Mouse (Mus musculus) ES-E14 (cell line): ENCODE results near the gene Mpdu1. TPM values are rescaled to one million over a fixed set of nuclear protein-coding genes. Genes with fewer than 3 reads are reported as not detected.

Experiments
- DNase-seq: peaks from one replicate; pipeline ENCODE4 v3.0.0-alpha.2; 2013; ENCODE audit warnings: low read depth, low spot score
- H3K27ac ChIP-seq: 2 replicates; pipeline ENCODE4 v1.5.1; 2012; ENCODE audit warnings: low read depth, mild to moderate bottlenecking, low read length, moderate library complexity, mixed read lengths; ENCODE audit not compliant: poor library complexity, insufficient read depth, severe bottlenecking
- H3K36me3 ChIP-seq: 2 replicates; pipeline ENCODE4 v1.6.1; 2012; ENCODE audit warnings: mild to moderate bottlenecking, low read length, moderate library complexity, mixed read lengths; ENCODE audit not compliant: control insufficient read depth, poor library complexity, insufficient read depth, severe bottlenecking
- H3K4me1 ChIP-seq, 2 experiments: fragments of 150-350 bp in 1 of 2; sonication (generic) in 1 of 2; 2 replicates each; pipeline ENCODE4 v1.6.1; 2012; ENCODE audit warnings: low read length in 2 of 2, mild to moderate bottlenecking in 1 of 2, mixed read lengths in 1 of 2; ENCODE audit not compliant: control insufficient read depth in 2 of 2, insufficient read depth in 2 of 2, poor library complexity in 1 of 2
- H3K4me3 ChIP-seq, 2 experiments: fragments of 150-350 bp in 1 of 2; sonication (generic) in 1 of 2; 2 replicates each; pipeline ENCODE4 v1.5.1; 2012; ENCODE audit warnings: low read length in 2 of 2, low read depth in 1 of 2, mild to moderate bottlenecking in 1 of 2, mixed read lengths in 1 of 2; ENCODE audit not compliant: insufficient read depth in 1 of 2, poor library complexity in 1 of 2, severe bottlenecking in 1 of 2
- H3K9ac ChIP-seq: 2 replicates; pipeline ENCODE4 v1.6.1; 2012; ENCODE audit warnings: low read depth, mild to moderate bottlenecking, low read length, mixed read lengths; ENCODE audit not compliant: poor library complexity, insufficient read depth, severe bottlenecking
- H3K9me3 ChIP-seq: fragments of 150-350 bp; sonication (generic); 2 replicates; pipeline ENCODE4 v1.6.1; 2012; ENCODE audit warnings: low read depth, mild to moderate bottlenecking, low read length; ENCODE audit not compliant: control insufficient read depth, insufficient read depth
- CHD2 ChIP-seq: IDR thresholded peaks from 2 replicates; pipeline ENCODE4 v1.6.1; 2014; ENCODE audit warnings: mild to moderate bottlenecking, low read depth, low read length, inconsistent platforms
- HCFC1 ChIP-seq: IDR thresholded peaks from 2 replicates; pipeline ENCODE4 v1.6.1; 2012; ENCODE audit warnings: low read length, inconsistent platforms, borderline replicate concordance; ENCODE audit not compliant: insufficient read depth
- MAFK ChIP-seq: IDR thresholded peaks from 2 replicates; pipeline ENCODE4 v1.6.1; 2014; ENCODE audit warnings: mild to moderate bottlenecking, low read depth, low read length, inconsistent platforms; ENCODE audit not compliant: insufficient read depth
- ZC3H11A ChIP-seq: IDR thresholded peaks from 2 replicates; pipeline ENCODE4 v1.6.1; 2012; ENCODE audit warnings: low read depth, mild to moderate bottlenecking, inconsistent platforms, low read length, borderline replicate concordance
- ZNF384 ChIP-seq: IDR thresholded peaks from 2 replicates; pipeline ENCODE4 v1.6.1; 2012; ENCODE audit warnings: low read depth, low read length, inconsistent platforms
- in situ Hi-C, 2 experiments: fragments of 600-800 bp; cut with MboI; formaldehyde crosslinking; loops; one replicate each; pipeline ENCODE4 v1.15.1; 2025; ENCODE audit warnings: low sequenced_read_pairs in 2 of 2, inconsistent platforms in 1 of 2; ENCODE audit not compliant: unreplicated experiment in 2 of 2
- total RNA-seq: library from RNA; depleted of rRNA; stranded (reverse); fragments of 300-350 nt; gene quantifications from 2 replicates; pipeline ENCODE4 v1.2.3, GENCODE M21; 2012

Mpdu1 gene
- total RNA-seq, 1 experiment: 258 TPM

GRCm38 (mm10) chr11:69698574-69698973, 36.1 kb upstream of the Mpdu1 start:
- TF ChIP-seq ZC3H11A (no peak), MAFK (no peak), ZNF384 (no peak), HCFC1 (no peak), CHD2 (no peak)
- DNase-seq: no peak
- in situ Hi-C loops: no loop called here

GRCm38 (mm10) chr11:69697396-69697795, 35.0 kb upstream of the Mpdu1 start:
- H3K9me3 ChIP-seq: no peaks in the 10 kb centered on the region
- in situ Hi-C loops: no loop called here
- no peak for DNase-seq
- no peak overlapping the region for H3K4me3 ChIP-seq
- H3K27ac ChIP-seq: no peak overlapping the region; the same call in 1 of the 2 replicates
- TF ChIP-seq MAFK: no peak
- H3K4me1 ChIP-seq: peaks cover 10 to 33% of the 10 kb centered on the region in 2 experiments
- peak overlapping the region; percentile 26; the same call in 1 of the 2 replicates for H3K9ac ChIP-seq
- no peaks in the 10 kb centered on the region for H3K36me3 ChIP-seq

More at GRCm38 (mm10) chr11:69698574-69698973, 36.1 kb upstream of the Mpdu1 start:
- H3K36me3 ChIP-seq: no peaks in the 10 kb centered on the region
- no peaks in the 10 kb centered on the region for H3K9me3 ChIP-seq
- peaks cover 10 to 32% of the 10 kb centered on the region in 2 experiments for H3K4me1 ChIP-seq
- no peak overlapping the region for H3K4me3 ChIP-seq
- peak overlapping the region; percentile 72; the same call in 1 of the 2 replicates for H3K27ac ChIP-seq
- peak overlapping the region; percentile 63; the same call in 1 of the 2 replicates for H3K9ac ChIP-seq

GRCm38 (mm10) chr11:69695361-69696181, 33.1 kb upstream of the Mpdu1 start, which contains the start of the genes Tnfsf12 and Tnfsfm13:
Gene Tnfsf12 (minus strand): TSS chr11:69695849.
Gene Tnfsfm13 (minus strand): TSS chr11:69696098.
- Histone ChIP-seq H3K36me3 (peaks cover 8% of the 10 kb centered on the region; the same call in 1 of the 2 replicates), H3K27ac (peak within 1 kb of the TSS; percentile 59), H3K9ac (peak within 1 kb of the TSS; percentile 78), H3K4me1 (peaks cover 7 to 32% of the 10 kb centered on the region in 2 experiments), H3K9me3 (no peaks in the 10 kb centered on the region), H3K4me3 (peak within 1 kb of the TSS; percentile 55 to 66)
- DNase-seq: no peak
- in situ Hi-C loops: no loop called here
- TF ChIP-seq MAFK: no peak
- no peak for TF ChIP-seq HCFC1
- no peak for TF ChIP-seq CHD2
- no peak for TF ChIP-seq ZNF384
- no peak for TF ChIP-seq ZC3H11A

- Histone ChIP-seq H3K9me3 (no peaks in the 10 kb centered on the region), H3K4me3 (peak overlapping the region; percentile 55 to 66; a peak in 2 of 4 replicates), H3K27ac (no peak overlapping the region), H3K36me3 (peaks cover 8% of the 10 kb centered on the region; the same call in 1 of the 2 replicates), H3K4me1 (peaks cover 9 to 34% of the 10 kb centered on the region in 2 experiments), H3K9ac (peak overlapping the region; percentile 78; the same call in 1 of the 2 replicates)
- DNase-seq: no peak
- no peak for TF ChIP-seq HCFC1
- no peak for TF ChIP-seq CHD2
- no peak for TF ChIP-seq MAFK
- no peak for TF ChIP-seq ZC3H11A
- no peak for TF ChIP-seq ZNF384
- in situ Hi-C loops: no loop called here
Measured at GRCm38 (mm10) chr11:69695046-69695360, 32.6 kb upstream of the Mpdu1 start.
